In genomic region chr10:77113489-77114240, GRCm38 (mm10) we compare ENCODE assay signal across 10 mouse cellular contexts. TPM values are rescaled to one million over a fixed set of nuclear protein-coding genes. Genes with fewer than 3 reads are reported as not detected.
DNase-seq lines count a peak whose midpoint lies in the region; ATAC-seq lines count a peak whose summit lies in the region.
"Had no signal": no experiment of that assay in that cellular context is flagged by ENCODE, and none has a peak within 500 bp of the region (broad histone marks: within the 10 kb centered on the region; RNA-seq: fewer than 3 reads in every experiment).

No protein-coding gene starts in this region.

- H3K4me2 ChIP-seq in heart, embryonic 11.5 days: no peak overlapping the region

- ATAC-seq in heart, embryonic 11.5 days (replicated peaks; ENCODE audit: insufficient number of reproducible peaks, low FRiP score, low TSS enrichment): no peak

- H3K9ac ChIP-seq in heart, embryonic 11.5 days (ENCODE audit: low read depth, low read length): no peak overlapping the region

- H3K4me3 ChIP-seq in heart, embryonic 11.5 days (ENCODE audit: low read depth, low read length): no peak overlapping the region
- H3K4me3 ChIP-seq: megakaryocyte, embryonic 14.5 days had no signal

- WGBS in heart, embryonic 11.5 days (ENCODE audit: insufficient replicate concordance): 55% methylated on average over 19 of the region's 19 CpGs

- H3K36me3 ChIP-seq in heart, embryonic 11.5 days (ENCODE audit: control insufficient read depth, insufficient read depth, low read length): no peaks in the 10 kb centered on the region

- H3K27me3 ChIP-seq in heart, embryonic 11.5 days (ENCODE audit: control insufficient read depth, insufficient read depth, low read length): no peaks in the 10 kb centered on the region
- H3K27me3 ChIP-seq: megakaryocyte, embryonic 14.5 days had no signal

- no peak overlapping the region for H3K27ac ChIP-seq in heart, embryonic 11.5 days (ENCODE audit: low read depth, low read length)

- peaks cover 63% of the 10 kb centered on the region for H3K4me1 ChIP-seq in heart, embryonic 11.5 days (ENCODE audit: control insufficient read depth, insufficient read depth, low read length)

- peak; percentile 97 for DNase-seq in heart, adult 11 months
- peak; percentile 58 to 78 for DNase-seq in gastrocnemius, postnatal 4 days (ENCODE audit: low spot score in 2 of 2)
- peak; percentile 72 to 81 for DNase-seq in kidney, postnatal 4 days
- peak; percentile 50 for DNase-seq in ovary, postnatal 14 days (ENCODE audit: low spot score)
- DNase-seq in neural tube, embryonic 10.5 days (ENCODE audit: extremely low spot score, low spot score): no peak
- no peak for DNase-seq in cerebellum, adult 11-12 months
- no peak for DNase-seq in frontal cortex, postnatal 14 days (ENCODE audit: low spot score in 2 of 2)
- DNase-seq: cerebellum, adult 8-10 months had no signal

- no peaks in the 10 kb centered on the region for H3K9me3 ChIP-seq in heart, embryonic 11.5 days (replicated peaks; ENCODE audit: control insufficient read depth, low read length)
- H3K9me3 ChIP-seq: megakaryocyte, embryonic 14.5 days had no signal

RNA-seq across cellular contexts. Expression of gene Col18a1, which starts 52.7 kb away (rescaled TPM):
- polyA plus RNA-seq in heart, embryonic 11.5 days (2014; fragmentation: Nextera tagmentation; extraction: Ambion mirVana): 113 and 164 TPM in 2 replicates
- total RNA-seq in gastrocnemius, postnatal 4 days (2021): 10 to 100 TPM; 93.9 to 94.1 TPM

Comparison
In these comparisons a context has a peak if more than half of its experiments do, and no peak if none do; other contexts are left out.
1. DNase-seq: peak in heart, adult 11 months (single experiment), gastrocnemius, postnatal 4 days (2 of 2), kidney, postnatal 4 days (2 of 2) and ovary, postnatal 14 days (single experiment); none in neural tube, embryonic 10.5 days (single experiment), cerebellum, adult 11-12 months (single experiment) and frontal cortex, postnatal 14 days (0 of 2).